Mouse (Mus musculus) cerebellum, adult 9-10 months (tissue): Measurements from ENCODE around the gene Nkain2.

Source experiments
- DNase-seq: peaks from one replicate; pipeline ENCODE4 v3.0.0; 2022

Gene Nkain2

DNA sequence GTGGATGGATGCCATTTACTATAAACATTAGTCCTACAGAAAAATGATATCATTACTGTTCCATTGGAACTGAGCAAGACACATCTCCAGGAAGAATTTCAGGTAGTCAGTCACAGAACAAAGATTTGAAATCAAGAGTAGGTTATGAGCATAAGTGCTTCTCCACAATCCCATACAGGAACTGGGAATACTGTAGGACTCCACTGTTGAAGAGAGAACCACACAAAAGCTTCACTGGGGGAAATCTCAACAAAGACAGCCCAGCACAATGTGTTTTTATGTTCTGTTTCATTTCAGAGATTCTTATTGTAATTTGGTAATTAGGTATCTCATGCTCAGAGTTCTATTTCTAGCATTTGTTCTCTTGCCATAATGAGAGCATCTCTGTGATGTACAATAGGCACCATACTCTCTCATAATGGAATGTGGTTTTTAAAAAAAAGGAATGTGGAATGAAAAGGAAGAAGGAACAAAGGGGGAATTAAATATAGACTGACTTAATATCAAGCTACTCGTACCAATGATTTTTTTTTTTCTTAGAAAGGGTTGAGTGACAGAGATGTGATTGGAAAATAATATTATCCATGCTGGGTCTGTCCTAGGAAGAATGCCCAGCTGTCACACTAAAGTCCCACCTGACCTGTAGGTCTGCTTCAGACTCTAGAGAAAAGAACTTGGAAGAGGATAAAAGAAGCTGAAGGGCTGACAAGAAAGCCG lies 313.5 kb downstream of the Nkain2 start:
- no peak for DNase-seq

DNA sequence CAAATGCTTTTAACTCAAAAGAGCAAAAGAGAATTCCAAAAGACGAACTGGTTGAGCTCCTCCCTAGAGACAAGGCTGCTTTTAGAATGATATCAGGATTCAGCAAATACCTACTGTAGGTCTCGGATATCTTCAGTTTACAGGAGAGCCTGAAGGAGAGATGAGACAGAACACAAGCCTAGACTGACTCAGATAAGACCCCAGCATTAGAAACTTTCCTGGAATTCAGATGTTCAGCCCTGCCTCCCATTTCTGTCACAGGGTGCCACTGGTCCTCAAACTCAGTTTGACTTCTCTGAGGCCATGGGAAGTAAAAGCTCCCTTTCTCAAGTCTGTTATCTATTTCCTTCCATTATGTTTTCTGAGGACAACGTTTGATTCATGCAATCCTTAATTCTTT lies 332.6 kb downstream of the Nkain2 start:
- no peak for DNase-seq

DNA sequence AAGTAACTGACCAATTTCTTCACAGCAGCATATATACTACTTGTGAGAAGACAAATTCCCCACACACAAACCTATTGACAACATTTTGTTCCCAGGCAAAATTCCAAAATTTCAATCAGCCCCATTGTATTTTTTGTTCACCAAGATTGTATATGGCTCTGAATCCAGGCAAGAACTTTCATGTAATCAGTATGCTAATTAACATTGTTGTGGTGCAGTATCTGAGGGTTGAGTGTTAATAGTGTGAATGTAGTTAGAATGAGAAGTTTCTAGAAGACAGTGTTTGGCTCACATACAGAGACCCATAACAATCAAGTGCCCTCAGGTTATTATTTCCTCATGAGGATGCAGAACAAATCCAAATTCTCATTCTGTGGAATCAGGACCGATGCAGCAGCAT lies 354.2 kb downstream of the Nkain2 start:
- DNase-seq, result no peak

DNA sequence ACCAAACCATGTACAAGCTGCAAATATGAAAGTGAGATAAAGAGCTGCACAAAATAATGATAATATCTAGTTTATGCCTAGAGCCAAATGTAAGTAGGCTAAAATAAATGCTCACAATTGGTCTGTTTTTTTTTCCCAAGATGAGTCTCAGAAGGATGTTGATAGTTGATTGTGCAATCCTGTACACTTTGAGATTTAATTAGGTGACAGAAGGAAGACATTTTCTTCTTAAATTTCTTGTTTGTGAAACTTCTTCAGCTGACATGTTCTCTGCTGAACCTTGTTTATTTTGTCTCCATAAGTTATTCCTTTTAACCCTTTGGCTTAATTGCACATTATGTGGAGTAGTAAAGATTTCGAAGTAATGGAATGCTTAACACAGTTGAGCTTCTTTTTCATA lies 379.4 kb downstream of the Nkain2 start:
- no peak for DNase-seq

DNA sequence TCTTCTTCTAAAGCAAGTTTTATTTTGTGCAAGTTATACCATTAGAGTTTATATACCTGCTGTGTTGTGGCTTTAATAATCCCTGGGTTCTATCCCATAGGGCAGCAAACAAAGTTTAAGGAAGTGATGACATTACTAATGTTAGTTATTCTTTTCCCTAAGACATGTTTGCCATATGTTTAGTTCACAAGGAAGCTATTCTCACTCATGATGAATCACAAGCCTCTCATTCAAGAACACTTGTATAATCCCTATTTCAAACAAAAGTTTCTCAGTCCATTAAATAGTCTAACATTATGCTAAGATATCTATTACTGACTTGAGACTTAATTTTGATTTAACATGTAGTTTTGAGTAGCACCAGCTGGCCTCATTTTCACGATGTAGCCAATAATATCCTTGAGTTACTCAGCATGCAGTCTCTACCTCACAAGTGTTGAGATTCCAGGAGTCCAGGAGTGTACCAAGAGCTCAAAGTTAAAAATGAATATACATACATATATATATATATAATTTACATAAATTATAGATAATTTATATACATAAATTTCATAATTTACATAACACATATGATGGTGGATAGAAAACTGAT lies 395.6 kb downstream of the Nkain2 start:
- no peak for DNase-seq

DNA sequence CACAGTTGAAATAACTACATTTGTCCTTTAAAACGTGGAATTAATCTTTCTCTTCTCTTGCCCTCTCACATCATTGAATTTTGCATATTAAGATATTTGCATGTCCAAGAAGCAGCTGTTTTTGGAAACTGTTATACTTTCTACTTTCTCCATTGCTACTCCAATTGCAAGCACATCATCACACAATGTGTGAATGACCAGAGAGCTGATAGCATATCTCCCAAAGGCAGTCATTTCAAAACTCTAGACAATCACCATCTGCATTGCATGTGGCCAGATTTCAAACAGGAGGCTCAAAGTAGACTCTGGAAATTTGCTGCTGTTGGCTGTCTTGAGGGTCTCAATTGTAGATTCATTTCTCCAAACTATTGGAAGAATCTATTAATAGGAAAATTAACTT lies 396.7 kb downstream of the Nkain2 start:
- no peak for DNase-seq

DNA sequence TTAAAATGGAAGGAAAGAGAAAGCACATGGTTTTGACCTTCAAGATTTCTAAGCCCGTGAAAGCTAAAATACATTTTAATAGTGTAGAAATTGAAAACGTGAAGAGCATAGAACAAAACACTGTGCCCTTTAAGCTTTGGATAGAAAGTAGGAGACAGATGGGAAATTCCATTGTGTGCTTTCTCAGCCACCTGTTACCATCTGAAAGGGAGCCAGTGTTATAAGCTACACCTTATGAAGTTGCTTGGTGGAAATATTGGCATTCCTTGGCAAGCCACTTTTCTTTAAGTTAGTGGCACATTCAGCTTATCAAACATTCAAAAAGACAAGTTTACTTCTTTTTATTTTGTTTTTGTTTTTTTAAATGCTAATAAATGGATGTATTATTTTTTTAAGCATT lies 427.5 kb downstream of the Nkain2 start:
- DNase-seq, result peak; percentile 2

DNA sequence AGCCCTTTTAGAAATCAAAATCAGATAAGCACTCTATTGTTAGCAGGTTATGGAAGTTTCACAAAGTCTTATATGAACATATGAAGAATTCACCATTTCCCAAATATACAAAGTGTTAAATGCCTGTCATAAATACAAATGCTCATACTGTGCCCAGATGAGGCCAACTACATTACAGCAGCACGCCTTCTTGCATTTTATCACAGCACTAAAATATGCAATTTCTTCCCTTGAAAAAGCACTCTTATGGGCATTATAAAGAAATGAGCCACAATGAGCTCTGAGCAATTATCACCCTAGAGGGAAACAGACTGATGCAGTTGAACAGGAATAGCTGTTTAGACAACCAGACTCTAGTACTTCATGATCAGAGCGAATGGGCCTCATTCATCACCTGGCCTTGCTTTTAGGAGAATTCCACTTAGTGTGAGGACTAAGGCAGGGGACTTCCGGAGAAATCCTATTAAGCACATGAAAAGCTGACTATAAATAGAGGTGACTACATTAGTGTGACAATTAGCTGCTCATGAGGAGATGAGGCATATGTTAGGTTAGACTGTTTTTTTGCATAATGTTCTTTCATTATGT lies 450.2 kb downstream of the Nkain2 start:
- no peak for DNase-seq

DNA sequence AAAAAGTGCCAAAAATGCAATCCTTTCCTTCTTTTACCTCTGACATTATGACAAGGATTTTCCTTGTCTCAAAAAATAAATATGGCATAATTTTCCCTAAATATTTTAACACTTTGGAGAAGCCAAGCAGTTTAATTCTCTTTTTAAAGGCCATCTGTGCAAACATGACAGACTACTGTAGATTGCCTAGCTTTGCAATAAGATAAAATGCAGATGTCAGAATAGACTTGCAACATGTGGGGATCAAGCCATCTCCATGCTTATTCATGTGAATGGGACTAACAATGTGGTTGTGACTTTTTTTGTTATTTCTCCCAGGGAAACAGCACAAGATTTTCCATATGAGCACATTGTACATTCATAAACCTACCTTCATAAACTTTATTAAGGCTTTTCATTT lies 476.0 kb downstream of the Nkain2 start:
- DNase-seq, result no peak

DNA sequence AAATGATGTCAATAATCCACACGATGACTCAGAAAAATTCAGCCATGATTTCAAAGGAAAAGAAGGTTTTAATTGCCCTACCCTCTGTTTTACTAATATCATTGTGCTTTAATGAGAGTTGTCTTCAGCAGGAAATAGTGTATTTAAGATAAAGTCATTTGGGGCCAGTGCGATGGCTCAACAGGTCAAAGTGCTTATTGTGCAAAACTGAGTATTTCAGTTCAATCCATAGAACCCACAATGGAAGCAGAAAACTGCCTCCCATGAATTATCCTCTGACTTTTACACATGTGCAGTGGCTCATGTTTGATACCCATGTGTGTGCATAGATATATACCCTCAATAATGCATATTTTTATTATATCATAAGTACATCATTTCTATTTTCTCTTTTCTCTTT lies 478.9 kb downstream of the Nkain2 start:
- no peak for DNase-seq

DNA sequence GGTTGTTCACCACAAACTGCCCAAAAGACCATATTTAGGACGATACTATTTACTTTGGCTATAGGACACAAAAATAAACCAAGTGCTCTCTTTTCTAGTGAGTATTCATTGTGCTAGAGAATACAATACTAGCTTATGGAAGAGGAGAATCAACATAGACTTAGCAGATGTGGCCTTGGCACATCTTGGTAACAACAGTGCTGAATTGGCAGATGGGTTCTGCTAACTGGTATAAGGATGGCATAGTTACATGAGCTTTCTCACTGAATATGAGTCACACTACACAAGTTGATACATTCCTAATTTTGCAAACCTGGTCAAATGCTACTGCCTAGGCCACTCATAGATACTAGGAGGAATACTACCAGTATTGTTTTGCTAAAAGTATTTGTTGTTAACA lies 489.3 kb downstream of the Nkain2 start:
- DNase-seq, result no peak

DNA sequence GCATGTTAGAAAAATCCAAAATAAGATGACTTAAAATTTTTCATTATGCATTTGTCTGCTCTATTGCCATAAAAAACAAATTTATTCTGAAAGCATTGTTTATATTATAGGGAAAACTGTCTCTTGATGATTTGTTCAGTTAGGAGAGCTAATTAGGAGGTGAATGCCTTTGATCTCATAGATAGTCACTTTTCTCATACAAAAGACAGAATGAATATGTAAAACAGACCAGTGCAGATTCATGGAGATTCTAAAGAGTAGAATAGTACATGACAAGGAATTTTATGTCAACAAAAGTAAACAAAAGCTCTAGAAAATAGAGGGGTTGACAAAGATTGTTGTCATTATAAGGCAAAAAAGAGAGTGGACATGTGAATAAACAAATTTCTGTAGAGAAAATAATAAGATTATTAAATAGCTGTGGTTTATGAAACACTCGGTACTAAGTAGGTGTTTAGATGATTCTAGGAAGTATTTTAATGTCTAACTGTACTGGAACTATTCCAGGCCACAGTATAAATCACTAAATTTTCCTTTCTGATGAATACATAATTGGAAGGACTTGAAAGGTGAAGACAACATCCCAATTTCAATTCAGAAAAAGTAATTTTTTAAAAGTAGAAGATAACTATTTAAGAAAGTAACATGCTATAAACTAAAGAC lies 496.3 kb downstream of the Nkain2 start:
- DNase-seq, result no peak

DNA sequence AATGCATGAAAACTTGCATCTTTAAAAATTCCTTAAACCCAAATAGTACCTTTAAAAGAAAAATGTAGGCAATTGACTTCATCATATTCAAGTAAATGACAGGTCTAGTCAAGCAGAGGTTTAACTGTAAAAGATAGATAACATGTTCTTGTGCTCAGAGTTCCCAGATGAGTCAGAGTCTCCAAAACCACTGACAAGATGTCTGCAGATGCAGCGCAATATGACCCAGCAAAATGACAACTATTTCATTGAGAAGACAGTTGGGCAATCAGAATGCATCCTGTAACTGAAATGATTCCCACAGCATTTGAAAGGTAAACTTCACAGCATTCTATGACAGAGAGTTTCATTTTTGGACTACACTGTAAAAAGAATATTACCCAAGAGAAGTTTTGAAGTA lies 496.9 kb downstream of the Nkain2 start:
- DNase-seq, result no peak

DNA sequence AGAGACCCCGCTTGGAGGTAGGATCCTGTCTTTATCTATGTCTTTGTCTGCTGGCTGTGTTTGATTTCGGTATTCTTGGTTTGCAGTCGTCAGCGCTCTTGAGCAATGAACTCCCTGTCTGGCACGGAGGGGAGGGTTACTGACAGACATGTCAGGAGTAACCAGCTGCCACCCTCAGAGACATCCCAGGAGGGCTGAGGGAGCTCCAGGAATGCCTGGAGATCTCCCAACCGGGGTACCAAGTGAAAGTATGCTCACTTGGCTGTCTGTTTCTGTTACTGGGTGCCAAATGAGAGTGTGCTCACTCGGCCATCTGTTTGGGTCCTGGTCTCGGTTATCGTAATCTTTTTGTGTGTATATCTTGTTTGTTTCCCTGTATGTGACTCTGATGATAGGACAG lies 577.5 kb downstream of the Nkain2 start:
- DNase-seq, result no peak

DNA sequence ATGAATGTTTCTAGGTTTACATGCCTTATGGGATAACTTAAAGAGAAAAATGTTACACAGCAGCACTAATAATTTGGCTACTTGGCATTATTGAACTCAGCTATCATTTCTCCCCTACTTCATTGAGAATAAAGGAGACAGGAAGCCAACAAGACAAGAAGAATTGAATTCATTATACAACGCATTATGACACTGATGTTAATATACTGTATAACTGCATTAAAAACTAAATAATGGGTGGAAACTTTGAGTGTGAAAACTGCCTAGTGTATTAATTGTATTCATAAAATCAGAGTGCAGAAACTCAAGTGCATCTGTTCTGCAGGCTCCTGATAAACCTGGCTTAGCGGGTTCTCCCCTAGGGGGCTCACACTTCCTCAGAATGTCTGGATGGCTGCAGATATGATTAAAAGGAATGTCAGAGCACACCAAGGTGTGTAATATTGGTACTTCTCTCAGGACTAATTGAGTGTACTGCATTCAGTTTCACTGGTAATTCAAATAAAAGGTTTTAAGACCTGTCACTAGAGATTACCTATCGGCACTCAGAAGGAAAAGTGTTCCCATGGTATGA lies 589.2 kb downstream of the Nkain2 start:
- DNase-seq, result no peak

DNA sequence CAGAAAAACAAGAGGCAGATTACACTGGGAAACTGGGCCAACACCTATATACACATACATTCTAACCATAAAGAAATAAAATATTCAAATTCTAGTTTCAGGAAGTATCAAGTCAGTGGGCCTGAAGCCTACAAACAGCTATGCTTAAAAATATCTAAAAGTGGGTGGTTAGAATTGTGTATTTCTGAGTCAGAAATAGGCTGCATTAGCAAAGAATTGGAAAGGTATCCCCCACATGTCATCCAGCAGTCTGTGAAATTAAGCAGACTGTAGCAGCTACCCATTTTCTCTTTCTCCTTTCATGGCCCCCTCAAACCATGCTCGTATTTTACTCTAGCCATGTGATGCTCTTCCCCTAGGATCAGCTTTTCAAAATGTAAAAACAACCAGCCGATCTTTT lies 599.8 kb downstream of the Nkain2 start:
- DNase-seq, result no peak

DNA sequence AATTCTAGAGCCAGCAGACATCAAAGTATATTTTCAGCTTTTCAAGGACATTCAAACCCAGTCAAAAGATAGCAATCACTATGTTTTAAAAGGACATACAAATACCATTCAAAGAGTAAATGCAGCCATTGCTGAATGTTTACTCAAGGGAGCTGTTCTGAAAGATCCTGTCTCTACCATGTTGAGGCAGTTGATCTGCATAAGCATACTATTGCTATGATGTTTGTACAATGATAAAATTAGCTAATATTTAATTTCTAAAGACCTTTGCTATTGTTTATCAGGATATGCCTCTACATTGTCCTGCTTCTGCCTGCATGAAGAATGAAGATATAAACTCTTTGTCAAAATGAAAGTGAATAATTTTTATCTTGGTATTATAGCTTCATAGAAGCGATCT lies 606.6 kb downstream of the Nkain2 start:
- DNase-seq, result no peak

DNA sequence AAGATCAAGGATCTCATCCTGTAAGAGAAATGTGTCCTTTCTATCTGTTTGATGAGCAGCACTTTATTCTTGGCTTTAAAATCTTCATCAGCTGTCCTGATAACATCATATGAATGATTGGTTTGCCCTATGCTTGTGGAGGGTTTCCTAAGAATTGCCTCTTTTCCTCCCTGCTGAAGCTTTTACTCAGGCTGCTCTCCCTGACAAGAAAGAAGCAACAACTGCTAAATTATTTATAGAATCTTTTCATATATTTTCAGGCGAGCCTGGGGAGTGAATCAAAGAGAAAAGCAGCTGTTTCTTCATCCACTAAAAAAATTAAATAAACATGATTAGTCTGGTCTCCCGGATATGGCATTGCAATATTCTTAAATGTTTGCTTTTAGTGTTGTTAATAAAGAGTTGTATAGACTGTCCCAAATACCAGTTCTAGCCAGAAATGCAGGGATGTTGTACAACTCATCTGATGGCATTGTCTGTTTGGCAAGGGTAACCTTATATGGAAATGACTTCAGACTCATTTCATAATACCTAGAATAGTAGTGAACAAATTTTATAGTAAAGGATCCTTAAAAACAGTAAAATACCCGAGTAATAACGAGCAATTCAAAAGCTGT lies 646.9 kb downstream of the Nkain2 start:
- no peak for DNase-seq

DNA sequence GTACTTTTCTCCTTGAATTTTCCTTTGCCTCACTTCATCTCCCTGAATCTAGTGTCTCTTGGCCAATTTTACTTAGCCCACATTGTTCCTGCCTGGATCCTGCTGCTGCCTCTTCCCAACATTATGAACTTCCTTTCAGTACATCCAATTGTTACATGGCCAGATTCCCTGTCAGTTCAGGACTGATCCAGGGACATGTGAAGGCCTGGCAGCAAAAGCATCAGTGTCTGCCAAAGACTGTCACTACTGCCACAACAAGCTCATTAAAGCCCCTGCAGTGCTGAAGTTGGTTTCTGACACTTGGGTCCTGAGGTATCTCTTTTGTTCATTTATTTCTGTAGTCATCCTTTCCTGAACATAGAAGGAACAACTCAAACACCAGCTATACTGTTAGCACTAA lies 649.1 kb downstream of the Nkain2 start:
- DNase-seq, result no peak

DNA sequence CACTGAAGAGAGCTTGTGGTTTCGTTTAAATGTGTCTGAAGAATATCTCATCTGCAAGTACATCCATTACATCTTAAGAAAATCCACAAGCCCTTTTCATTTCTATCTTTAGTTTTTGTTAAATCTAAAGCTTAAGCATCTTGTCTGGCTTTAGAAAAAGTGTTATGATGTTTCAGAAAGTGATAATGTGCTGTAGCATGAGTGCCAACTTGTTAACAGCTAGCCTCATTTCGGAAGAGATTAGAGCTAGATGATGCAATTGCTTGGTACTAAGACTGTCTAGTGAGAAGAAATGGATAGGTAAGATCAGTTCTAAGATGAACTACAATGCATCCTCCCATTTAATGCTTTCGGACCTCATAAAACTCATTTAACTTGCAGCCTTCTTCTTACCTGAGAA lies 707.3 kb downstream of the Nkain2 start:
- DNase-seq, result no peak

DNA sequence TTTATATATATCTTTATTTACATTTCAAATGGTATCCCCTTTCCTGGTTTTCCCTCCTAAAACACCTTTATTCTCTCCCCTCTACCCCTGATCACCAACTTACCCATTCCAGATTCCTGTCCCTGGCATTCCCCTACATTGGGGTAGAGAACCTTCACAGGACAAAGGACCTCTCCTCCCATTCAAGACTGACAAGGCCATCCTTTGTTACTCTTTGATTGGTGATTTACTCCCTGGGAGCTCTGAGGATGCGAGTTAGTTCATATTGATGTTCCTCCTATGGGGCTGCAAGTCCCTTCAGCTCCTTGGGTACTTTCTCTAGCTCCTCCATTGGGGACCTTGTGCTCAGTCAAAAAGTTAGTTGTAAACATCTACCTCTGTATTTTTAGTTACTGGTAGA lies 798.9 kb downstream of the Nkain2 start:
- no peak for DNase-seq

DNA sequence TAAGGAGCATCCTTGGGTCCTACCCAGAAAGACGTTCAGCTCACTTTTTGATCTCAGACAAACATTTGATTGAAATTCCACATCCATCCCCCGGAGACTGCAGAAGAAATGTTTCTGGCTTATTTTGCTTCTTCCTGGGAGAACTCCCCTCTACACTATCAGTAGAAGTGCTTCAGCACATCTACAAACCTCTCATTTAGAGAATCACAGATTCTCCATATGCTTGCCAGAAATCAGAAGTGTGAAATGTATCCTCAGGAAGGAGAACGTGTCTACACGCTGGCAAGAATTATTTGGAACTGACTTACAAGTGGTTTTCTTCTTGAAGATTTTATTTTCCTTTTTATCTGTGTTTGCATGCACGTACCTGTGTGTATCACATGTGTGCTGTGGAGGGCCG lies 829.9 kb downstream of the Nkain2 start:
- DNase-seq, result no peak

DNA sequence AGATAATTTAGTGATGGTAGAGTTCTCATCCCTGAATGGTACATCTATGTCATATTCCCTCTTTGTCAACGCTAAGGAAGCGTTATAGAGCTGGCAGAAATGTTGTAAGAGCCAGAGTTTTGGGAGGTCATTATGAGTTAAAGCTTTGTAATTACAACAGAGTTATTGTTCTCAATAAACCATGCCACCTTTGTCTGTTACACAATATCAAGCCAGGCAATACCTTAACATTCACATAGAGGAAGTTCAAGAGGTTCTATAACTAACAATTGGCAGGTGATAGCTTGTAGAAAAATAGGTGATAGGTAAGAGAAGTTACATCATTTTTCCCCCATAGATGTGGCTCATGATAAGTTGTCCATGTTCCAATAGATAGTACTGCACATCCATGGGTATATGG lies 832.0 kb downstream of the Nkain2 start:
- no peak for DNase-seq
